Mouse (Mus musculus) hematopoietic stem cell, adult 5-6 weeks (primary cell): ENCODE results near the gene Olfr161. TPM values are rescaled to one million over a fixed set of nuclear protein-coding genes. Genes with fewer than 3 reads are reported as not detected.
A peak's percentile ranks its signal among the peaks of the same experiment; 100 is the strongest.
"Not testable (repeated sequence)": the region's sequence is repeated elsewhere in the genome, so short reads cannot be mapped to it uniquely, and the experiment has no call there.

Source experiments
- ATAC-seq, 2 experiments: fragments of 125-278 bp in 1 of 2; replicated peaks in 1 of 2; 2 replicates each; pipeline ENCODE4 v1.8.0; 2016 to 2017; ENCODE audit warnings: inconsistent platforms in 2 of 2, mild to moderate bottlenecking in 2 of 2, moderate number of reproducible peaks in 2 of 2, low read depth in 1 of 2, moderate TSS enrichment in 1 of 2; ENCODE audit not compliant: low FRiP score in 2 of 2, poor library complexity in 2 of 2, severe bottlenecking in 2 of 2, insufficient read depth in 1 of 2, low TSS enrichment in 1 of 2
- total RNA-seq: library from RNA; stranded (forward); fragments of 172-1452, 232-1000 nt; gene quantifications from 2 replicates; pipeline ENCODE4 v1.2.3, GENCODE M21; 2017

Gene Olfr161
- not detected in 2 replicates for total RNA-seq

DNA sequence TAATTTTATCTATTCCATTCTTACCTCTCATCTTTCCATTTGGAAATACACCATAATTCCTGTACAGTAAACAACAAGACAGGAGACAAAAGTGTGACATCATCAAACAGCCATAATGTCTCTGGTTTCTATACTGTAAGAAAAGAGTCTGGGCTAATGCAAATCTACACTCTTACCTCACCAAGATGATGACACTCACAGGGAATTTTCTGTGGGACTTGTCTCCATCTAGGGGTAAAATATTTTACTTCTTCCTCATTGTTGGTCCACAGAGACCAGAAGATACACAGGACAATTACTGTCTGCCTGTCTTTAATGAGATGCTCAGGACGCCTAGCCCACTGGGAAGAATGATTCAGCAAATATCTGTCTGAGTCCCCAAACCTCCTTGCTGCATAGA lies at the start of gene Olfr161:
Gene Olfr161, plus strand, starts transcription at position 352 of the 400 bp plus-strand sequence.
- no peak for ATAC-seq

- no peak for ATAC-seq
Observed at GRCm38 (mm10) chr16:3563553-3563952, 27.3 kb upstream of the Olfr161 start.

DNA sequence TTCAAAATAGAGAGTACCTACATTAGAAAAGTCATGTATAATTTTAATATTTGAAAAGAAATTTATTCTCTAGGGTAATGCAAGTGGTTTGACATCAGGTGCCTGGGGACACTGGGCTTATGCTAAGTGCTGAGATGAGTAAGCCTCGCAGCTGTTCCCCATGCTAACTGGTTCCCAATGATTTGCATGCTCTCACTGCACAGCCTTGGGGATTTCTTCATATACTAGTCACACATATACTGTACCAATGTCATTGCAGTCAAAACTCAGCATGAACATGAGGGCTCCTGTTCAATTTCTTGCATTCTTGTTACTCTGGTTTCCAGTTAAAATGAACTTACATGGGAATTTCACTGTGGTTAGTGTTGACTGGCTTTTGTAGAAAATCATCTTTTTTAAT lies 13.2 kb upstream of the Olfr161 start:
- ATAC-seq, result not testable (repeated sequence)

- ATAC-seq, result not testable (repeated sequence)
Observed at GRCm38 (mm10) chr16:3578227-3578848, 12.5 kb upstream of the Olfr161 start.

GRCm38 (mm10) chr16:3631376-3631775 lies 40.5 kb downstream of the Olfr161 start:
- not testable (repeated sequence) for ATAC-seq

DNA sequence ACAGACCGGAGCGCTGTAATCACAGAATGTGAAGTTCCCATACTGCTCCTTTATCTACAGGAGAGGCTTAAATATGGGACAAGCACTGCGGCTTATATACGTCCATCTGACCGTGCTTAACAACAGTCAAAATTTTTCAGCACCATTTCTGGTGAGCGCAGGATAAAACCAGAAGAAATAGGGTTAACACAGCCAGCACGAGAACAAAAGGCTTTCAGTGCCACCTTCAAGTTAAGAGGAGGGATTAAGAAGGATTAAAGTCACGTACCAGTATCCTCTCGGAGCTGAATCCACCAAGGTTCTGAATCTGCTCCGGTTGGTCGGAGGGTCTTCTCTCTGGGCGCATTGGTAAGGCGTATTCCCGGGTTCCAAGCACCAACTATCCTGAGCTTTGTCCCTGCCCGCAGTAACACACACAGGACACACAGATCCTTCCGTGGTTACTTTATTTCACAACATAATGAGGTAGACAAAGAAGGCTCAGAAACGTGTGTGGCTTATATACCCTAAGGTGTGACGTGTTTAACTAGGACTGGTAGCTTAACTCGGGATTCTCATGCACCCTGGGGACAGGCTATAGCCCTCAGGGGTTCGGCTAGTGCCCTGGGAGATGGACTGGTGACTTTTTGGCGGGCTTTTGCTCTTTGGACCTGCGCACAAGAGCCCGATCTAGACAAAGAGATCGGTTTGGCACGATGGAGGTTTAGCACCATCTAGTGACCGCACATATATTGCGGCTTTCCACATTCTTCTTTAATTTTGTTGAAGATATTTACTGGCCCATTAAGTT lies 41.9 kb downstream of the Olfr161 start:
- peak; percentile 12 to 21; a peak in 1 of 4 replicates for ATAC-seq

Other genes with a start within 250 kb of the Olfr161 start
- gene Mefv, start 127.1 kb downstream of the Olfr161 start, total RNA-seq, result 2.4 and 4.9 TPM in 2 replicates
- gene Zfp263, start 153.1 kb downstream of the Olfr161 start, total RNA-seq, result 50.8 and 56.0 TPM in 2 replicates
- gene Olfr15, start 239.8 kb downstream of the Olfr161 start, total RNA-seq, result not detected in 2 replicates